In the genomic region with DNA sequence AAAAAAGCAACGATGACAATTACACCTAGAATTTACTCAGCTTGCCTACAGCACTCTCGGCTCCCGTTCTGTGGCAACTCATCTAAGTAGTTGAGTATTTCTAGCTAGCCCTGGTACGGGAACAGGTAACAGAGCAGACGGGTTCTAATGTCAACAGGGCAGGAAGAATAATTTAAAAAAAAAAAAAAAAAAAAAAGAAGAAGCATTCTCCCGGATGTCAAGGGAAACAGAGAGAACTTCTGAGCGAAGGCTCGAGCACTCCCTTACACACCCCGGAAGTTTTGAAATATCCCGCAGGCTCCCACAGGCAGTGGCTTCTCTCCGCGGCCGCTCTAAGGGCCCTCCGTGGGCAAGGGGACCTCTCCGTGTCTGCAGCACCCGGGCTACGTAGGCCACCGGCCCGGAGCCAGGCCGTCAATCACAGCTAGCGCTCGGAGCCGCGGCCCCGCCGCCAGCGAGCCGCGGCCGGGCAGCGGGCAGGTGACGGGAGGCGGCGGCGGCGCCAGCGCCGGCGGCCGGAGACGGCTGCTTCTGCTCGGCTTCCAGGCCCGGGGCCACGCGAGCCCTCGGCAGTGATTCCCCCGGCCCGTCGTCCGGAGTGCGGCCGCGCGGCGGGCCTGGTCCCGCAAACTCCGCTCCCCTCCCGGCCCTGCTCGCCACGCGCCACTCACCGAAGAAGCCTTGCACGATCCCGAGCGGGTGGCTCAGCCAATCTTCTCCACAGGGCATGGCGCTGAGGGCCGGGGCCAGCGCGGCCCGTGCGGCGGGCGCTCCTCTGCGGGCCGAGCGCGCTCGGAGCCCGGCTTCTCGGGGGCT, we compare ENCODE assay signal across 7 mouse cellular contexts. TPM values are rescaled to one million over a fixed set of nuclear protein-coding genes. Genes with fewer than 3 reads are reported as not detected.
DNase-seq lines count a peak whose midpoint lies in the region; ATAC-seq and TF ChIP-seq lines count a peak whose summit lies in the region.

No protein-coding gene starts in this region.

- ATAC-seq in erythroid progenitor cell, adult 5-6 weeks (replicated peaks; ENCODE audit: low FRiP score, poor library complexity, severe bottlenecking), result peak; percentile 17; the same call in 1 of the 2 replicates
- peak; percentile 59 for ATAC-seq in megakaryocyte progenitor cell, adult 5-6 weeks (replicated peaks; ENCODE audit: poor library complexity)

- peaks cover 21% of the 10 kb centered on the region for H3K36me3 ChIP-seq in E14TG2a.4 (ENCODE audit: insufficient read depth, low read length)

- no peak for TF ChIP-seq CTCF in E14TG2a.4 (conservative IDR thresholded peaks at IDR 0.05; ENCODE audit: low read length)

- no peaks in the 10 kb centered on the region for H3K27me3 ChIP-seq in E14TG2a.4 (ENCODE audit: insufficient read depth, low read length)

- H3K4me3 ChIP-seq in E14TG2a.4 (replicated peaks; ENCODE audit: low read length), result peak overlapping the region; percentile 93

- H3K4me1 ChIP-seq in E14TG2a.4 (replicated peaks; ENCODE audit: low read depth, low read length), result peaks cover 55% of the 10 kb centered on the region

- intact Hi-C loops in heart, postnatal 10 days (cut with DNase I), result no loop called here

- no peaks in the 10 kb centered on the region for H3K9me3 ChIP-seq in E14TG2a.4 (ENCODE audit: low read length)

- DNase-seq in adipocyte (ENCODE audit: low spot score), result peak; percentile 56
- DNase-seq in heart, postnatal 10 days, result peak; percentile 68 to 71
- DNase-seq in kidney, postnatal 36 days, result peak; percentile 43 to 72
- DNase-seq in spleen, postnatal 14 days (ENCODE audit: low spot score in 2 of 2), result peak; percentile 24 to 43

RNA-seq across cellular contexts. Expression of a gene that starts 0.6 kb away (rescaled TPM):
- 23.8 and 50.7 TPM in 2 replicates for total RNA-seq in erythroid progenitor cell, adult 5-6 weeks (2015; ENCODE audit: low replicate concordance)
- total RNA-seq in erythroid progenitor cell, adult 5-6 weeks (2017; ENCODE audit: low replicate concordance), result 11.9 and 15.3 TPM in 2 replicates
- 10 to 100 TPM; 33.1 to 35.9 TPM for total RNA-seq in heart, postnatal 10 days (2021)
- total RNA-seq in megakaryocyte progenitor cell, adult 5-6 weeks (2015), result 99.5 and 102 TPM in 2 replicates
- 70.9 and 71.7 TPM in 2 replicates for total RNA-seq in megakaryocyte progenitor cell, adult 5-6 weeks (2017)

RNA-seq across cellular contexts. Expression of a gene that starts 5.1 kb away (rescaled TPM):
- 15.5 and 38.6 TPM in 2 replicates for total RNA-seq in erythroid progenitor cell, adult 5-6 weeks (2015; ENCODE audit: low replicate concordance)
- total RNA-seq in erythroid progenitor cell, adult 5-6 weeks (2017; ENCODE audit: low replicate concordance), result 23.8 and 26.3 TPM in 2 replicates
- total RNA-seq in heart, postnatal 10 days (2021), result 10 to 100 TPM; 29.3 to 30.0 TPM
- total RNA-seq in megakaryocyte progenitor cell, adult 5-6 weeks (2015), result 36.5 and 38.7 TPM in 2 replicates
- total RNA-seq in megakaryocyte progenitor cell, adult 5-6 weeks (2017), result 48.2 and 54.3 TPM in 2 replicates

Comparison
In these comparisons a context has a peak if more than half of its experiments do, and no peak if none do; other contexts are left out.
1. Peak in every context shown above with its lines: DNase-seq, ATAC-seq and H3K4me3 ChIP-seq.